Mouse (Mus musculus) heart, adult 2 months (tissue): ENCODE results near the gene Fam160b1. TPM values are rescaled to one million over a fixed set of nuclear protein-coding genes. Genes with fewer than 3 reads are reported as not detected.

Experiments used
- DNase-seq, 2 experiments: peaks; one replicate each; pipeline ENCODE4 v3.0.0; 2021
- H3K27ac ChIP-seq: fragments of 200-600 bp; 2 replicates; pipeline ENCODE4 v1.8.1; 2022
- H3K27me3 ChIP-seq: fragments of 200-500 bp; 2 replicates; pipeline ENCODE4 v1.6.1; 2012; ENCODE audit warnings: mild to moderate bottlenecking, low read length, inconsistent platforms, mixed read lengths; ENCODE audit not compliant: control insufficient read depth, insufficient read depth
- H3K36me3 ChIP-seq: fragments of 200-500 bp; 2 replicates; pipeline ENCODE4 v1.6.1; 2012; ENCODE audit warnings: low read length, inconsistent platforms; ENCODE audit not compliant: control insufficient read depth, insufficient read depth
- H3K4me1 ChIP-seq: fragments of 200-500 bp; 2 replicates; pipeline ENCODE4 v1.6.1; 2011; ENCODE audit warnings: low read length; ENCODE audit not compliant: control insufficient read depth, insufficient read depth
- H3K4me3 ChIP-seq: fragments of 200-600 bp; 2 replicates; pipeline ENCODE4 v1.8.1; 2022
- H3K79me2 ChIP-seq: fragments of 200-500 bp; replicated peaks from 2 replicates; pipeline ENCODE4 v1.6.1; 2012; ENCODE audit warnings: mild to moderate bottlenecking, inconsistent platforms, low read length, moderate library complexity, mixed read lengths; ENCODE audit not compliant: control insufficient read depth, insufficient read depth
- H3K9ac ChIP-seq: fragments of 200-500 bp; 2 replicates; pipeline ENCODE4 v1.6.1; 2012; ENCODE audit warnings: low read depth, mild to moderate bottlenecking, control low read depth, inconsistent platforms, low read length, mixed read lengths
- CTCF ChIP-seq: fragments of 200-600 bp; IDR thresholded peaks from 2 replicates; pipeline ENCODE4 v1.8.1; 2022; ENCODE audit warnings: antibody characterized with exemption, mild to moderate bottlenecking, moderate library complexity
- EP300 ChIP-seq: fragments of 200-500 bp; IDR thresholded peaks from 2 replicates; pipeline ENCODE4 v1.6.1; 2011; ENCODE audit warnings: low read depth, low read length, control low read depth; ENCODE audit not compliant: insufficient read depth
- POLR2A ChIP-seq: fragments of 200-500 bp; IDR thresholded peaks from 2 replicates; pipeline ENCODE4 v1.6.1; 2011; ENCODE audit warnings: mild to moderate bottlenecking, low read depth, low read length, control low read depth; ENCODE audit not compliant: insufficient read depth
- WGBS: fragments of 180-500 bp; shearing (Covaris S2); methylation state at CpG from one replicate; pipeline ENCODE4 v1.1.7; 2018; 5-methylcytosine and 5-hydroxymethylcytosine counted together
- intact Hi-C: fragments of 180-260 bp; cut with DNase I; formaldehyde crosslinking; loops from one replicate; pipeline ENCODE4 v1.15.1; 2025
- polyA plus RNA-seq: library from polyadenylated mRNA; depleted of rRNA; stranded (reverse); fragments of >200 nt; gene quantifications from 2 replicates; pipeline ENCODE4 v1.2.3, GENCODE M21; 2012
- total RNA-seq, 2 experiments: library from RNA; stranded (reverse); gene quantifications; 2 replicates each; pipeline ENCODE4 v1.2.3; 2021

Gene Fam160b1
- total and polyA plus RNA-seq, 3 experiments, result 6.7 to 11.1 (median 10.6) TPM

- Histone ChIP-seq H3K27ac (no peak overlapping the region), H3K36me3 (no peaks in the 10 kb centered on the region), H3K4me1 (peaks cover 9% of the 10 kb centered on the region), H3K4me3 (no peak overlapping the region), H3K9ac (no peak overlapping the region), H3K27me3 (no peaks in the 10 kb centered on the region), H3K79me2 (peaks cover 3% of the 10 kb centered on the region; the same call in 1 of the 2 replicates)
- intact Hi-C loops, result no loop called here
- no peak for DNase-seq
- TF ChIP-seq CTCF (no peak), POLR2A (no peak), EP300 (no peak)
- 88% methylated on average over 3 of the region's 3 CpGs for WGBS
Measured at GRCm38 (mm10) chr19:57316597-57316996, 43.9 kb upstream of the Fam160b1 start.

- Histone ChIP-seq H3K4me1 (peaks cover 3% of the 10 kb centered on the region; the same call in 1 of the 2 replicates), H3K27me3 (no peaks in the 10 kb centered on the region), H3K79me2 (no peaks in the 10 kb centered on the region), H3K9ac (no peak overlapping the region), H3K27ac (no peak overlapping the region), H3K4me3 (no peak overlapping the region), H3K36me3 (no peaks in the 10 kb centered on the region)
- TF ChIP-seq CTCF (no peak), EP300 (no peak), POLR2A (no peak)
- DNase-seq, result no peak
- 80% methylated on average over 9 of the region's 9 CpGs for WGBS
- intact Hi-C loops, result loop anchor here (10.0 kb wide), 1 partner anchor 396 kb away; no protein-coding TSS in a partner anchor
Measured at GRCm38 (mm10) chr19:57320656-57321382, 39.7 kb upstream of the Fam160b1 start.

GRCm38 (mm10) chr19:57321839-57322238, 38.6 kb upstream of the Fam160b1 start:
- no peak for TF ChIP-seq CTCF
- no peak for TF ChIP-seq POLR2A
- no peak for TF ChIP-seq EP300
- no peak for DNase-seq
- intact Hi-C loops, result loop anchor here (10.0 kb wide), 1 partner anchor 397 kb away; no protein-coding TSS in a partner anchor

GRCm38 (mm10) chr19:57322491-57322890, 38.0 kb upstream of the Fam160b1 start:
- intact Hi-C loops, result loop anchor here (10.0 kb wide), 1 partner anchor 398 kb away; no protein-coding TSS in a partner anchor

More at GRCm38 (mm10) chr19:57321839-57322238, 38.6 kb upstream of the Fam160b1 start:
- H3K27me3 ChIP-seq, result no peaks in the 10 kb centered on the region
- H3K9ac ChIP-seq, result no peak overlapping the region
- no peaks in the 10 kb centered on the region for H3K36me3 ChIP-seq
- no peak overlapping the region for H3K27ac ChIP-seq
- H3K79me2 ChIP-seq, result no peaks in the 10 kb centered on the region
- no peak overlapping the region for H3K4me3 ChIP-seq
- H3K4me1 ChIP-seq, result peaks cover 2% of the 10 kb centered on the region; the same call in 1 of the 2 replicates
- 88% methylated on average over 3 of the region's 3 CpGs for WGBS

GRCm38 (mm10) chr19:57323087-57323486, 37.4 kb upstream of the Fam160b1 start:
- WGBS, result 65% methylated on average over 8 of the region's 8 CpGs
- Histone ChIP-seq H3K4me3 (no peak overlapping the region), H3K27me3 (no peaks in the 10 kb centered on the region), H3K79me2 (no peaks in the 10 kb centered on the region), H3K27ac (no peak overlapping the region), H3K36me3 (no peaks in the 10 kb centered on the region), H3K4me1 (peaks cover 2% of the 10 kb centered on the region; the same call in 1 of the 2 replicates), H3K9ac (no peak overlapping the region)
- TF ChIP-seq CTCF (peak; percentile 32), EP300 (no peak)
- intact Hi-C loops, result loop anchor here (10.0 kb wide), 1 partner anchor 398 kb away; no protein-coding TSS in a partner anchor
- no peak for DNase-seq

More at GRCm38 (mm10) chr19:57322491-57322890, 38.0 kb upstream of the Fam160b1 start:
- peaks cover 2% of the 10 kb centered on the region; the same call in 1 of the 2 replicates for H3K4me1 ChIP-seq
- TF ChIP-seq EP300 (no peak), POLR2A (no peak), CTCF (no peak)
- H3K27ac ChIP-seq, result no peak overlapping the region
- DNase-seq, result no peak
- 87% methylated on average over 4 of the region's 4 CpGs for WGBS
- H3K79me2 ChIP-seq, result no peaks in the 10 kb centered on the region
- no peak overlapping the region for H3K9ac ChIP-seq
- H3K4me3 ChIP-seq, result no peak overlapping the region
- H3K36me3 ChIP-seq, result no peaks in the 10 kb centered on the region
- H3K27me3 ChIP-seq, result no peaks in the 10 kb centered on the region
